Mouse (Mus musculus): Measurements from ENCODE around the gene Copz2.

DNA sequence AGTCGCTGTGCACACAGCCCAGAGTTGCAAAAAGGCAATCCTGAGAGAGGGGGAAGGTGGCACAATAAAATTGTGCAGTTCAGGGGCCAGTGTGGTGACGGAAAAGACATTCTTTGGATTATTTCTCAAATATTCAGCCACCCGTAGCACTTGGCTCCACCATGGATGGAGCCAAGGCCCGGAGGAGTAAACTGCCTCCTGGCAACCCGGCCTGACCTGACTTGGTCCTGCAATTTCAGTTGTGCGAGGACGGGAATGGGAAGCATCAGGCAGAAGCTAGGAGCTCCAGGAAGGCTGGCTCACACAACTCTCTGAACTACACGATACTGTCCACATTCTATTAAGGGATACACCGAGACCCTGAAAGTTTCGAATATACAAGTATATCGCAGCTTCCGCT is 12.9 kb downstream of the Copz2 start:
- TF ChIP-seq CTCF (IDR thresholded peaks at IDR 0.05; ENCODE audit: low read depth, low read length), result no peak
- TF ChIP-seq POLR2A (IDR thresholded peaks at IDR 0.05; ENCODE audit: extremely low read depth, insufficient read depth, low read length), result no peak
